Mouse (Mus musculus): ENCODE data around the gene Srgap2.

GRCm38 (mm10) chr1:131403567-131403966 lies 123.6 kb downstream of the Srgap2 start:
- TF ChIP-seq CTCF (IDR thresholded peaks at IDR 0.05; ENCODE audit: low read depth, low read length): no peak
- no peak for TF ChIP-seq GATA1 (IDR thresholded peaks at IDR 0.05; ENCODE audit: borderline replicate concordance, low read length)
- TF ChIP-seq GATA2 (IDR thresholded peaks at IDR 0.05; ENCODE audit: borderline replicate concordance, low read depth, low read length): no peak
- TF ChIP-seq POLR2AphosphoS5 (IDR thresholded peaks at IDR 0.05; ENCODE audit: insufficient replicate concordance, low read depth, low read length): no peak

All from G1E (cell line).